Mouse (Mus musculus): ENCODE measurements at regions not wholly inside any gene's neighbourhood (a gene's known extent, or its start where the extent isn't known, plus 50 kb on each side); places are given as distances from the start of the nearest gene placed in this dataset.
"Not testable (repeated sequence)": the region's sequence is repeated elsewhere in the genome, so short reads cannot be mapped to it uniquely, and the experiment has no call there.

DNA sequence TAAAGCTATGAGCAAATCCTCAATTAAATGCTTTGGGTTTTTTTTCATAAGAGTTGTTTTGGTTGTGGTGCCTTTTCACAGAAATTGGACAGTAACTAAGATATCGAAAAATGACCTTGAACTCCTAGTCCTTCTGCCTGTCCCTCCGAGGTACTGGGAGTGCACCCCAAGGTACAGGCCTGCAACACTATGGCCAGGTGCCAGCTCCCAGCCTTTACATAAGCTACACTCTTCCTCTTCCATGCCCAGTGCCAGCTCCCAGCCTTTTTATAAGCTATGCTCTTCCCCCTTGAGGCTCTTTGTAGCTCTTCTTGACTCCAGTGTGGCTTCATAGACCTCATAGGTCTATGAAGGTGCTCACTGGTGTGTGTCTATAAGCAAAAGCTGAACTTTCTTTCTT lies 155.2 kb downstream of the Melk start:
- Histone ChIP-seq H3K9me3 (replicated peaks) (no peaks in the 10 kb centered on the region), H3K36me3 (replicated peaks) (no peaks in the 10 kb centered on the region), H3K4me1 (ENCODE audit: insufficient read depth, low read depth, low read length) (no peaks in the 10 kb centered on the region), H3K4me3 (ENCODE audit: low read depth, low read length) (no peak overlapping the region), H3K27me3 (ENCODE audit: insufficient read depth, low read length) (no peaks in the 10 kb centered on the region)
- TF ChIP-seq GATA2 (IDR thresholded peaks at IDR 0.05; ENCODE audit: borderline replicate concordance, low read depth, low read length) (no peak), GATA1 (IDR thresholded peaks at IDR 0.05; ENCODE audit: borderline replicate concordance, low read length) (no peak), POLR2AphosphoS5 (IDR thresholded peaks at IDR 0.05; ENCODE audit: insufficient replicate concordance, low read depth, low read length) (no peak), TAL1 (conservative IDR thresholded peaks at IDR 0.05; ENCODE audit: low read depth, low read length) (no peak), CTCF (IDR thresholded peaks at IDR 0.05; ENCODE audit: low read depth, low read length) (no peak)
- DNase-seq (ENCODE audit: low spot score) (no peak), ATAC-seq (ENCODE audit: extremely low read depth, insufficient number of reproducible peaks, low FRiP score, poor library complexity, severe bottlenecking) (no peak)

GRCm38 (mm10) chr4:44473511-44473910 lies 172.8 kb downstream of the Melk start:
- H3K4me1 ChIP-seq (ENCODE audit: insufficient read depth, low read depth, low read length); H3K9me3 ChIP-seq (replicated peaks); H3K36me3 ChIP-seq (replicated peaks); DNase-seq (ENCODE audit: low spot score); H3K4me3 ChIP-seq (ENCODE audit: low read depth, low read length); H3K27me3 ChIP-seq (ENCODE audit: insufficient read depth, low read length); ATAC-seq (ENCODE audit: extremely low read depth, insufficient number of reproducible peaks, low FRiP score, poor library complexity, severe bottlenecking): not testable (repeated sequence)
